Mouse (Mus musculus): ENCODE data around the gene Cd8b1. TPM values are rescaled to one million over a fixed set of nuclear protein-coding genes. Genes with fewer than 3 reads are reported as not detected.

Gene Cd8b1
- polyA plus RNA-seq, 1 experiment from 2014 or later, result not detected

GRCm38 (mm10) chr6:71337666-71338065, 15.1 kb downstream of the Cd8b1 start:
- Histone ChIP-seq H3K9me3 (ENCODE audit: control insufficient read depth, low read length) (no peaks in the 10 kb centered on the region), H3K4me3 (ENCODE audit: low read depth, low read length) (no peak overlapping the region), H3K4me1 (ENCODE audit: control insufficient read depth, insufficient read depth, low read length) (no peaks in the 10 kb centered on the region), H3K4me2 (ENCODE audit: low read depth, low read length) (no peak overlapping the region), H3K9ac (replicated peaks; ENCODE audit: low read depth, low read length) (no peak overlapping the region), H3K36me3 (ENCODE audit: control insufficient read depth, insufficient read depth, low read length) (no peaks in the 10 kb centered on the region), H3K27ac (ENCODE audit: low read depth, low read length) (no peak overlapping the region), H3K27me3 (ENCODE audit: control insufficient read depth, insufficient read depth, low read length) (no peaks in the 10 kb centered on the region)
- no peak for ATAC-seq (ENCODE audit: low read depth)
- 96% methylated on average over 8 of the region's 8 CpGs for WGBS

- ATAC-seq (ENCODE audit: low read depth), result no peak
- WGBS, result 85% methylated on average over 3 of the region's 3 CpGs
- no peak overlapping the region for H3K9ac ChIP-seq (replicated peaks; ENCODE audit: low read depth, low read length)
- H3K4me2 ChIP-seq (ENCODE audit: low read depth, low read length), result no peak overlapping the region
- H3K9me3 ChIP-seq (ENCODE audit: control insufficient read depth, low read length), result no peaks in the 10 kb centered on the region
- no peak overlapping the region for H3K4me3 ChIP-seq (ENCODE audit: low read depth, low read length)
- no peak overlapping the region for H3K27ac ChIP-seq (ENCODE audit: low read depth, low read length)
- no peaks in the 10 kb centered on the region for H3K27me3 ChIP-seq (ENCODE audit: control insufficient read depth, insufficient read depth, low read length)
- H3K4me1 ChIP-seq (ENCODE audit: control insufficient read depth, insufficient read depth, low read length), result no peaks in the 10 kb centered on the region
- no peaks in the 10 kb centered on the region for H3K36me3 ChIP-seq (ENCODE audit: control insufficient read depth, insufficient read depth, low read length)
These were observed 16.4 kb downstream of the Cd8b1 start for GRCm38 (mm10) chr6:71338941-71339340.

- no peak overlapping the region for H3K27ac ChIP-seq (ENCODE audit: low read depth, low read length)
- H3K27me3 ChIP-seq (ENCODE audit: control insufficient read depth, insufficient read depth, low read length), result no peaks in the 10 kb centered on the region
- H3K4me1 ChIP-seq (ENCODE audit: control insufficient read depth, insufficient read depth, low read length), result no peaks in the 10 kb centered on the region
- no peaks in the 10 kb centered on the region for H3K36me3 ChIP-seq (ENCODE audit: control insufficient read depth, insufficient read depth, low read length)
- WGBS, result 84% methylated on average over 4 of the region's 4 CpGs
- no peak overlapping the region for H3K9ac ChIP-seq (replicated peaks; ENCODE audit: low read depth, low read length)
- no peak for ATAC-seq (ENCODE audit: low read depth)
- no peaks in the 10 kb centered on the region for H3K9me3 ChIP-seq (ENCODE audit: control insufficient read depth, low read length)
- no peak overlapping the region for H3K4me3 ChIP-seq (ENCODE audit: low read depth, low read length)
- no peak overlapping the region for H3K4me2 ChIP-seq (ENCODE audit: low read depth, low read length)
These were observed 16.8 kb downstream of the Cd8b1 start for GRCm38 (mm10) chr6:71339351-71339750.

GRCm38 (mm10) chr6:71341179-71341578, 18.6 kb downstream of the Cd8b1 start:
- no peaks in the 10 kb centered on the region for H3K27me3 ChIP-seq (ENCODE audit: control insufficient read depth, insufficient read depth, low read length)
- H3K4me1 ChIP-seq (ENCODE audit: control insufficient read depth, insufficient read depth, low read length), result no peaks in the 10 kb centered on the region
- no peak overlapping the region for H3K27ac ChIP-seq (ENCODE audit: low read depth, low read length)
- H3K9me3 ChIP-seq (ENCODE audit: control insufficient read depth, low read length), result no peaks in the 10 kb centered on the region
- no peak overlapping the region for H3K4me2 ChIP-seq (ENCODE audit: low read depth, low read length)
- H3K9ac ChIP-seq (replicated peaks; ENCODE audit: low read depth, low read length), result no peak overlapping the region
- 88% methylated on average over 9 of the region's 9 CpGs for WGBS
- no peaks in the 10 kb centered on the region for H3K36me3 ChIP-seq (ENCODE audit: control insufficient read depth, insufficient read depth, low read length)
- no peak for ATAC-seq (ENCODE audit: low read depth)
- no peak overlapping the region for H3K4me3 ChIP-seq (ENCODE audit: low read depth, low read length)

GRCm38 (mm10) chr6:71348006-71348405, 25.4 kb downstream of the Cd8b1 start:
- Histone ChIP-seq H3K4me1 (ENCODE audit: control insufficient read depth, insufficient read depth, low read length) (no peaks in the 10 kb centered on the region), H3K27ac (ENCODE audit: low read depth, low read length) (no peak overlapping the region), H3K4me2 (ENCODE audit: low read depth, low read length) (no peak overlapping the region), H3K9ac (replicated peaks; ENCODE audit: low read depth, low read length) (no peak overlapping the region), H3K9me3 (ENCODE audit: control insufficient read depth, low read length) (no peaks in the 10 kb centered on the region), H3K36me3 (ENCODE audit: control insufficient read depth, insufficient read depth, low read length) (no peaks in the 10 kb centered on the region), H3K27me3 (ENCODE audit: control insufficient read depth, insufficient read depth, low read length) (no peaks in the 10 kb centered on the region), H3K4me3 (ENCODE audit: low read depth, low read length) (no peak overlapping the region)
- no peak for ATAC-seq (ENCODE audit: low read depth)
- 96% methylated on average over 9 of the region's 9 CpGs for WGBS

- WGBS, result 90% methylated on average over 3 of the region's 3 CpGs
- no peak for ATAC-seq (ENCODE audit: low read depth)
- Histone ChIP-seq H3K9me3 (ENCODE audit: control insufficient read depth, low read length) (no peaks in the 10 kb centered on the region), H3K27ac (ENCODE audit: low read depth, low read length) (no peak overlapping the region), H3K9ac (replicated peaks; ENCODE audit: low read depth, low read length) (no peak overlapping the region), H3K4me1 (ENCODE audit: control insufficient read depth, insufficient read depth, low read length) (no peaks in the 10 kb centered on the region), H3K27me3 (ENCODE audit: control insufficient read depth, insufficient read depth, low read length) (no peaks in the 10 kb centered on the region), H3K4me2 (ENCODE audit: low read depth, low read length) (no peak overlapping the region), H3K4me3 (ENCODE audit: low read depth, low read length) (no peak overlapping the region), H3K36me3 (ENCODE audit: control insufficient read depth, insufficient read depth, low read length) (no peaks in the 10 kb centered on the region)
These were observed 28.6 kb downstream of the Cd8b1 start for GRCm38 (mm10) chr6:71351201-71351600.

GRCm38 (mm10) chr6:71352201-71352600, 29.6 kb downstream of the Cd8b1 start:
- Histone ChIP-seq H3K9ac (replicated peaks; ENCODE audit: low read depth, low read length) (no peak overlapping the region), H3K27ac (ENCODE audit: low read depth, low read length) (no peak overlapping the region), H3K4me1 (ENCODE audit: control insufficient read depth, insufficient read depth, low read length) (no peaks in the 10 kb centered on the region), H3K4me2 (ENCODE audit: low read depth, low read length) (no peak overlapping the region), H3K36me3 (ENCODE audit: control insufficient read depth, insufficient read depth, low read length) (no peaks in the 10 kb centered on the region), H3K27me3 (ENCODE audit: control insufficient read depth, insufficient read depth, low read length) (no peaks in the 10 kb centered on the region), H3K4me3 (ENCODE audit: low read depth, low read length) (no peak overlapping the region), H3K9me3 (ENCODE audit: control insufficient read depth, low read length) (no peaks in the 10 kb centered on the region)
- ATAC-seq (ENCODE audit: low read depth), result no peak
- 92% methylated on average over 6 of the region's 6 CpGs for WGBS

- Histone ChIP-seq H3K4me3 (ENCODE audit: low read depth, low read length) (no peak overlapping the region), H3K27me3 (ENCODE audit: control insufficient read depth, insufficient read depth, low read length) (no peaks in the 10 kb centered on the region), H3K4me2 (ENCODE audit: low read depth, low read length) (no peak overlapping the region), H3K36me3 (ENCODE audit: control insufficient read depth, insufficient read depth, low read length) (no peaks in the 10 kb centered on the region), H3K9ac (replicated peaks; ENCODE audit: low read depth, low read length) (no peak overlapping the region), H3K9me3 (ENCODE audit: control insufficient read depth, low read length) (no peaks in the 10 kb centered on the region), H3K27ac (ENCODE audit: low read depth, low read length) (no peak overlapping the region), H3K4me1 (ENCODE audit: control insufficient read depth, insufficient read depth, low read length) (no peaks in the 10 kb centered on the region)
- 86% methylated on average over 10 of the region's 10 CpGs for WGBS
- no peak for ATAC-seq (ENCODE audit: low read depth)
These were observed 30.4 kb downstream of the Cd8b1 start for GRCm38 (mm10) chr6:71352866-71353427.

- H3K36me3 ChIP-seq (ENCODE audit: control insufficient read depth, insufficient read depth, low read length), result no peaks in the 10 kb centered on the region
- WGBS, result 74% methylated on average over 2 of the region's 2 CpGs
- H3K4me2 ChIP-seq (ENCODE audit: low read depth, low read length), result no peak overlapping the region
- no peak overlapping the region for H3K4me3 ChIP-seq (ENCODE audit: low read depth, low read length)
- no peaks in the 10 kb centered on the region for H3K27me3 ChIP-seq (ENCODE audit: control insufficient read depth, insufficient read depth, low read length)
- ATAC-seq (ENCODE audit: low read depth), result no peak
- no peaks in the 10 kb centered on the region for H3K4me1 ChIP-seq (ENCODE audit: control insufficient read depth, insufficient read depth, low read length)
- no peak overlapping the region for H3K27ac ChIP-seq (ENCODE audit: low read depth, low read length)
- H3K9me3 ChIP-seq (ENCODE audit: control insufficient read depth, low read length), result no peaks in the 10 kb centered on the region
- no peak overlapping the region for H3K9ac ChIP-seq (replicated peaks; ENCODE audit: low read depth, low read length)
These were observed 31.1 kb downstream of the Cd8b1 start for GRCm38 (mm10) chr6:71353722-71354121.

Measured in neural tube, embryonic 14.5 days (tissue).